Mouse (Mus musculus) regulatory T cell (primary cell): ENCODE data around the gene Stub1.

ENCODE experiments used
- in situ Hi-C: fragments of 300-600 bp; cut with MboI, MseI; formaldehyde crosslinking; loops from one replicate; pipeline ENCODE4 v1.15.1; 2025; ENCODE audit warnings: high pct_unique_total_duplicates

Gene Stub1

DNA sequence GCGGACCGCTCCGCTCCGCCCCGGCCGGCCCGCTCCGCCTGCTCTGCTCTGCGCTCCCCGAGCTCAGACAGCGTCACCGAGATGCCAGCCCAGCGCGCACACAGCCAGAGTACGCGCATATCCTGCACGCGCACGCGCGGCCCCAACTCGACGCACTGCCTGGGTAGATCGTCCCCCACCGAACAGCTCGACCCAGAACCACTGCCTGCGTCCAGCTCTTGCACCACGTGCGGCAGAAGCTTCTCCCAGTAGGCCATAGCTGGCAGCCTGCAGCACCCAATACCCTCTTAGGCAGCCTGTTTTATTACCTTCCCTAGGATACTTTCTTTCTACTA lies 3.8 kb upstream of the Stub1 start, which contains the start of gene Rhbdl1:
Gene Rhbdl1 (minus strand): TSS at position 220 of the 335 bp plus-strand sequence.
- in situ Hi-C loops = no loop called here

DNA sequence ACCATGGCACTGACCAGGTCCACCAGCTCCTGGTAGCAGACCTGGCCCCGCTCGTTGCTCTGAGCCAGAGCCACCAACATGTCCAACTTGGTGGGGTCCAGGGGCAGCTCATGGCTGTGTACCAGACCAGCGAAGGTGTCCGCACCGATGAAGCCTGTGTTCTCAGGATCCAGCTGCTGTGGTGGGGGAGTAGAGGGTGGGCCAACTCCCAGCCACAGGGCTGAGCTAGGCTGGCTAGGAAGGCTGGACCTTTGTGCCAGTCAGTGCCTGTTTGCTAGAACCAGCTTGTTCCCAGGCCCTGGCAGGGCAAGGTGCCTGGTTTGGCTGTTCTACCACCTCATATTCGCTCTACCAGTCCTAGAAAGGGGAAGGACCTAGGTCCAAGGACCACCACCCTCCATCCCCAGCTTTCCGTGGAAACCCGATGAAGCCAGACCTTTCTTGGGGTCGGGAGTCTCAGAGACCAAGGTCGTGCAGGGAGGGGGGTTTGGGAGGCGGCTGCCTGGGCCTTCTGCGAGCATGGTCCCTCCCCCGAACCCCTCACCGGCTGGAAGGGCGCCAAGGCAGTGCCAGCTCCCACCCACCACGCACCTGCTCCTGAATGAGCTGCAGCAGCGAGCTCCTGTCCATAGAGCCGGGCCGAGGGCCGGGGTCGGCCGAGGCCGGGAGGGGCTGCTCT lies 3.3 kb upstream of the Stub1 start:
- in situ Hi-C loops = no loop called here

DNA sequence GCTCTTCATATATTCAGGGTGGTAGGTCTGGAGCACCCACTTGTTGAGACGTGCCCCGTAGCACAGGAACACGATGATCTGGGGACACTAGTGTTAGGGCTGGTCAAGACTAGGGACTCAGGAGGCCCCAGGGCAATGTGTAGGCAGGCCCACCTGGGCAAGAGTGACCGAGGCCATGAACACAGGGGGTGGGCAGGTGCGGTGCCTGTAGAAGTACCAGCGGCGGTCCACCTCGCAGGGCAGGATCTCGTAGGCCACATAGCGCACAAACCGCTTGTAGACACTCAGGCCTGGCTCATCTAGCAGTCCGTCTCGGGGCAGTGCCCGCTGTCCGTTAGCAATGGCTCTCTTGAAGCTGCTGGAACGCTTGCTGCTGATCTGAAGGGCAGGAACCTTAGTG lies 2.6 kb upstream of the Stub1 start:
- in situ Hi-C loops = no loop called here

DNA sequence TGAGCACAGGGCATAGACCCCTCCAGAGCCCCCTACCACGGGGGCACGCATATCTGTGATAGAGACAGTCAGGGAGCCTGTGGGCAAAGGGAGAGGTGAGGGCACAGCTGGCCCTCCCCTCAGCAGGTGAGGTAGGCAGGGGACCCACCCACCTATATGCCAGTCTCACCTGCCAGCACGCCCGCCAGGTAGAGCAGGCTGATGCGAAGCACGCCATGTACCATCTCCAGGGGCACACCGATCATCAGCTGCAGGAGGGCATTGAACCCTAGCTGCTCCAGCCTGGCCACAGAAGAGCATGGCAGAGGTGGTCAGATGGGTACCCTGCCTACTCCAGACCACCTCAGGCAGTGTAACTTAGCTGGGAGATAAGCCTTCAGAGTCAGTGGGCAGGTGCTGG lies 2.1 kb upstream of the Stub1 start:
- in situ Hi-C loops = no loop called here

DNA sequence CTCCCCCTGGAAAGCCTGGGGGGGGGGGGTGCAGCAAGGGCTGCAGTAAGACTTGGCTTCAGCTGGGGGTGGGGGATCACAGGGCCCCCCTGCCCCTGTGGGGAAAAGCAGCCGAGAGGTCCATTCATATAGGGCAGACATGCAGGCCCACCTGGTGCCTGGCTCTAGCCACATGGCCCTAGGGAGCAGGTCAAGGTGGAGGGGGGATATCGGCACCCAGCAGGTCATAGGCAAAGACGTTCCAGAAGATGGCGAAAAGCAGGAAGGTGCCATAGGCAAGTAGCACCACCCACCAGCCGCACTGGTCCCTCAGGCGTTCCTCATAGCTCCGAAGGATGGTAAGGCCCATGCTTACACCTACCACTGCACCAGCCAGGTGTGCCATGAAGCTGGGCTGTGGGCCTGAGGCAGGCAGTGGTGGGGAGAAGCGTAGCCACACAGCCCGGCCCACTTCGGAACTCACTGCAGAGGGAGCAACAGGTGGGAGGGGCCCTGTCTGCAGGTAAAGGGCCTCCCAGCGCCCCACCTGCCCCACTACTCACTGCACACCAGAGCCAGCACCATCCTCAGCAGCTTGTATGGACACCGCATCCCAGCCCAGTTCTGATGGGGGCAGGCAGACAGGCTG lies 1.5 kb upstream of the Stub1 start:
- in situ Hi-C loops = no loop called here

DNA sequence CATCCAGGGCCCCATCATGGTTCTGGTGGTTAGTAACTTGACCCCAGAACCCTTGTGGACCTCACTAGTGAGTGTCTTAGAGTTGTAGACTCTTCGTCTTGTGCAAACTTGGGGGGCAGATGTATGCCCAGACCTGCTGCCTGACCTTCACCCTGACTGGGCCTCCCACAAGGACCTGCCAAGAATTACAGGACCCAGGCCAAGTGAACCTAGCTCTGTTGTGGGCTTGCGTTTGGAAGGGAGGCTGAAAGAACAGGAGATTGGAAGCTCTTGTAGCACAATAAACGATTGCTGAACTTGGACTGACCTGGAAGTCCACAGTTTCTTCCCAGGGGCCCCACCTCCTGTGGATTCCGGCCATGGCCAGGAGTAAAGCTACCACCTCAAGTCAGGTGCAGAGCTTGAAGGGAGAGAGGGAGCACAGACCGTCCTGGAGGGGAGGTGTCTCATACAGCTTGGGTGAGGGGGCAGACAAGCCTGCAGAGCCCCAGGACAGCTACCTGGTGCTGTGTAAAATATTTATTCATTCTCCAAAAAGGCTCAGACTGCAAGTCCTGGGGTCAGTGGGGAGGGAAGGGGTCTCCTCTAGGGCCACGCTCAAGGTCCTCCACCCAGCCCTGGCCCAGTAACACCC lies 874 bp upstream of the Stub1 start:
- in situ Hi-C loops = no loop called here

DNA sequence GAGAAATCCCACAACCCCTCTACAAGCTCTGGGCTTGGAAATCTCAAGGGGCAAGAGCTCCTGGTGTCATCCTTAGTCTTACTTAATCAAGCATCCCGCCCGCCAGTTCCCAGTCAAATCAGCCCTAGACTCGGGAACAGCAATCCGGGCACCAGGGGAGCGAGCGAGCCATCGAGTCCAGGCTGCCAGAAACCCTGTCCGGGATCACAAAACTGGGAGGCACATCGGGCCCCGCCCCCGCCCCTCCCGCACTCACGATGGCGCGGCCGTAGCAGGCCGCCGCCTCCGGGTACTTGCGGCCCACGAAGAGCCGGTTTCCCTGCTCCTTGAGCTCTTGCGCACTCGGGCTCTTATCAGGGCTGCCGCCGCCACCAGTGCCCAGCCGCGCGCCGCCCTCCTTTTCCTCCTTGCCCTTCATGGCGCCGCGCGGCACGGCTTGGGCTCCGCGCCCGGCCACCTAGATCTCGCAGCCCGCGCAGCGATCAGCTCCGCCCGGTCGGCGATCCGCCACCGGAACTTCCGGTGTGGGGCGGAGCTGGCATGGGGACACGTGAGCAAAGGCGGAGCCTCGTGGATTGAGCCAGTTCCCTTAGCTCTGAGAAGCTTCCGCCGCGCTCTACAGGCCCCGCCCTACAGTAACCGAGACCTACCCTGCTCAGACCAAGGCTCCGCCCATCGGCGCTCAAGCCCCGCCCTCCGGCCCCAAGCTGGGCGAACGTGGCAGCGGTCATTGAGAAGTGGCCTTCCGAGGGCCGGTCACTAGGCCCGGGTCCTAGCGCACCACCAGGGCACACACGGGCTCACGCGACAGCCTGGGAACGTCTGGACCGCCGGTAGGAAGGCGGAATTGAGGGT lies 541 bp downstream of the Stub1 start:
- in situ Hi-C loops = no loop called here

DNA sequence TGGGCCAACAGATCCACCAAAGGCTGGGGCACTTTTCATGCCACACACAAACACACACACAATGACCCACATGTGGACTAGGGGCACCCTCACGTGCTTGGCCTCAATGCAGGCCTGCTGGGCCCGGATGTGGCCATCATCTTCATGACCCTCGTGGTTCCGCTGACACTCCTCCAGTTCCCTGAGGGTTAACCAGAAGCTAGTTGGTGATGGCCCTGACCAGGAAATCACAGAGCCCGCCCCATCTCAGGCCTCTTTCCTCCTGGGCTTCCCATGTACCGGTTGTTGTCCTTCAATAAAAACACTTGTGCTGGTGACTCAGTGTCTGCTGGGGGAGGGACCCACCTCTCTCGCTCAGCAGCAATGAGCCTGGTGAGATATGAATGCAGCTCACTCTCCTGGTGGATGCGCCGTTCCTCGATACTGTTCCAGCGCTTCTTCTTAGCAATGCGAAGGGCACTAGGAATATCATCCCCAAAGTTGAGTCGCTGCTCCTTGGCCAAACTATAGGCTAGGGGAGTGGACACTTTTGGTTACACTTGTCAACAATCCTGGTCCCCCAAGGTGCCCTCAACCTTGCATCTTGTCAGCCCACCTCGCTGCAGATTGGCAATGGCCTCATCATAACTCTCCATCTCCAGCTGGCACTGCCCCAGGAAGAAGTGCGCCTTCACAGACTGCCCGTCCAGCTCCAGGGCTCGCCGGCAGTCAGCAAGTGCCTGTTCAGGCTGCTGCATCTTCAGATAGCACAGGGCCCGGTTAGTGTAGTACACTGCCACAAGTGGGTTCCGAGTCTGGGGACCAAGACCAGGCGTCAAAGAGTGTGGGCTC lies 1.5 kb downstream of the Stub1 start:
- in situ Hi-C loops = no loop called here

DNA sequence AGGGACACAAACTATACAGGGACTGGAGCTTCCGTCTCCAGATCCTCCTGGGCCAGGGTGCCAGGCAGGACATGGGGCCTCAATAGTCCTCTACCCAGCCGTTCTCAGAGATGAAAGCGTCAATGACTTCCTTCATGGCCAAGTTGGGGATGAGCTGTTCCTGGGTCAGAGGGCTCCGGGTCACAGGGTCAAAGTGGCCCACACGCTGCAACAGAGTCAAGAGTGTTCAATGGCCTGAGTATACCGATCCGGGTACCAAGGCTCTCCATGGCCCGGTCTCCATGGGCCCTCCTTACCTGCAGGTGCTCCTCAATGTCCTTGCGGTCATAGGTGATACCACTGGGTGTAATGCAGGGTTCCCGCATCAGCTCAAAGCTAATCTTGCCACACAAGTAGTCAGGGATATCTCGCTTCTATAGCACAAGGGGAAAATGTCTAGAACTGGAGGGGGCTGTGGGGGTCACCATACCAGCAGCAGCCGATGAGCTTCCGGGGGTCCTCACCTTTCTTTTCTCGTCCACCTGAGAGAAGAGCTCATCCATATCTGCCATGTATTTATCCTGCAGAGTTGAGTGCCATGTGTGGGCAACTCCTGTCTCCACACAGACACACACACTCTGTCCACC lies 2.3 kb downstream of the Stub1 start:
- in situ Hi-C loops = no loop called here

DNA sequence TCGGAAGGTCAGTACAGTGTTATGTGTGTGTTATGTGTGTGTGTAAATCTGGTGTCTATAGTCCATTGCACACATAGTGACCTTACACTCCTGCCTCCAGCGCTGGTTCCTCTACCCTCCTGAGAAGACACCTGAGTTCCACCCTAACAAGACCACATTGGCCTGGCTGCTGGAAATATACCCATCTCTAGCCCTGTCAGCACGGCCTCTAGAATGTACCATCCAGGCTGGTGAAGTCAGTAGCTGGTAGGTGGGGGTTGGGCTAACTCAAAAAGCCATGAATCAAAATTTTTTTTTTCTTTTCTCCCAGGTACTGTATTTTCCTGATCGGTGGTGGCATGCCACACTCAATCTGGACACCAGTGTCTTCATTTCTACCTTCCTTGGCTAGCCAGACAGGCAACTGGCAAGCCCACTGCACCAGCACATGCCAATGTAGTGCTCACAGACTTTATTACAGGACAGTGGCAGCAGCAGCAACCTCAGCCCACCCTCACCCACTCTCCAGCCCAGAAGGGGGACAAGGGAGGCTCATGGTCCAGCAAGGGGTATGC lies 2.9 kb downstream of the Stub1 start:
- in situ Hi-C loops = no loop called here

DNA sequence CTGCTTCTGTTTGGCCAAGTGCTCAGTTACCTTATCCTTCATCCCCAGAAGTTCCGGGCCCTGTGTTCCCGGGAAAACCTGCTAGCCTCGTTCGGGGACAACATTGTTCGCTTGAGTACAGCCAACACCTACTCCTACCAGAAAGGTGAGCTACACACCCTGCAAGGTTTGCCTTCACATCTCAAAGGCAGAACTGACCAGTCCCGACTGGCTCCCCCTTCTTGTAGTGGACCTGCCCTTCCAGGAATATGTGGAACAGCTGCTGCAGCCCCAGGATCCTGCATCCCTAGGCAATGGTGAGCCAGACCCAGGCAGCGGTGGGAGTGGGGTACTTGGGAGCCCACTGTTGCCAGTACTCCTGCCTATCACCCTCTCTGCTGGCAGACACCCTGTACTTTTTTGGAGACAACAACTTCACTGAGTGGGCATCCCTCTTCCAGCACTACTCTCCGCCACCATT lies 3.6 kb downstream of the Stub1 start:
- in situ Hi-C loops = no loop called here

DNA sequence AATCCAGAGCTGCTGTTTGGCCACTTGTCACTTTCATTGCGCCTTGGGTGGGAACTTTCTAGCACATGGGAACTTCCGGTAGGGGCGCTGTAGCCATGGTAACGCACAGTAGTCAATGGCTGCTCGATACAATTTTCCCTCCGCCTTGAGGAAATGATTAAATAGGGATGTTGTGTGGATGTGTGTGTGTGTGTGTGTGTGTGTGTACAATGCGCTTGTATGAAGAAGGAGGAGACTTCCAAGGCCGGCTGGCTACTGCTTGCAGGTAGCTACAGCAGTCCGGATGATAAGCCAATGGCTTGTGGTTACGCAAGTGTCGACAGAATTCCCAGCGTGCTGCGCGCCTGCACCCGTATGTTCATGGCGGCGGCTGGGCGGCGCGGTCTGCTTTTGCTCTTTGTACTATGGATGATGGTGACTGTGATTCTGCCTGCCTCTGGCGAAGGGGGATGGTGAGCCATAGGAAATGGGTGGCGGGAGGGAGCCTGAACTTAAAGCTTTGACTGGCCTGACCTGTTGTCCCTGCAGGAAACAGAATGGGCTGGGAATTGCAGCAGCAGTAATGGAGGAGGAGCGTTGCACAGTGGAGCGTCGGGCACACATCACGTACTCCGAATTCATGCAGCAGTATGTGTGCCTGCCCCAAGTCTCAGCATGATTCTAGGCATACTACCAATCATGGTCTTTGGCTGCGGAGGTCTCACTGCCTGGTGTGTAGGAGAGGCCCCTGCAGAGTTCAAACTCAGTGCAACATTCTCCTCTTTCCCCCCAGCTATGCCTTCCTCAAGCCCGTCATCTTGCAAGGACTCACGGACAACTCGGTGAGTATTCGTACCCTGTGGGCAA lies 4.3 kb downstream of the Stub1 start, which contains the start of gene Jmjd8:
Gene Jmjd8 (plus strand): TSS at position 156 of the 846 bp plus-strand sequence.
- in situ Hi-C loops = no loop called here

DNA sequence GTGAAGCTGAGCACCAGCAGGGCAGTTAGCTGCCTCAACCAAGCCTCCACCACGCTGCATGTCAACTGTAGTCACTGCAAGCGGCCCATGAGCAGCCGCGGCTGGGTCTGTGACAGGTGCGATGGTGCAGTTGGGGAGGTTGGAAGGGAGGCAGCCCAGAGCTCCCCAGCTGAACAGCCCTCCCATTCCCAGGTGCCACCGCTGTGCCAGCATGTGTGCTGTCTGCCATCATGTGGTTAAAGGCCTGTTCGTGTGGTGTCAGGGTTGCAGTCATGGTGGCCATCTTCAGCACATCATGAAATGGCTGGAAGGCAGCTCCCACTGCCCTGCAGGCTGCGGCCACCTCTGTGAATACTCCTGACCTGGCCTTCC lies 5.0 kb downstream of the Stub1 start:
- in situ Hi-C loops = no loop called here

DNA sequence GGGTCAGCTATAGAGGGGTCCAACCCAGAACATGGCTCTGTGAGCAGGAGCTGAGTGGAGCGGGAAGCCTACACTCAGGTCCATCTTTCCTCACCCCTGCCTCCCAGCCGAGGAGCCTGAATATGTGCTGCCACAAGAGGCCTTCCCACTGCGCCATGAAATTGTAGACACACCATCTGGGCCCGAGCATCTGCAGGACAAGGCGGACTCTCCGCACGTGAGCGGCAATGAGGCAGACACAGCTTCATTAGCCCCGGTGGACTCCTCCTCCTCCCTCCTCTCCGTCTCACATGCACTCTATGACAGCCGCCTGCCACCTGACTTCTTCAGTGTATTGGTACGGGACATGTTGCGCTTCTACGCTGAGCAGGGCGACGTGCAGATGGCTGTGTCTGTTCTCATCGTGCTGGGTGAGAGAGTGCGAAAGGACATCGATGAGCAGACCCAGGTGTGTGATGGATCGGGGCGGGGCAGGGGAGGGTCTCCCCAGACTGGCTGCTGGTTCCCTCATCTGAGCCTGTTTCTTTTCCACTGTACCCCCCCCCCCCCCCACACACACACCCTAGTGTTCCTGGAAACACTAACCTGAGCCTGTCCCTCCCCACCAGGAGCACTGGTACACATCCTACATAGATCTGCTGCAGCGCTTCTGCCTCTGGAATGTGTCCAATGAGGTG lies 5.5 kb downstream of the Stub1 start:
- in situ Hi-C loops = no loop called here

DNA sequence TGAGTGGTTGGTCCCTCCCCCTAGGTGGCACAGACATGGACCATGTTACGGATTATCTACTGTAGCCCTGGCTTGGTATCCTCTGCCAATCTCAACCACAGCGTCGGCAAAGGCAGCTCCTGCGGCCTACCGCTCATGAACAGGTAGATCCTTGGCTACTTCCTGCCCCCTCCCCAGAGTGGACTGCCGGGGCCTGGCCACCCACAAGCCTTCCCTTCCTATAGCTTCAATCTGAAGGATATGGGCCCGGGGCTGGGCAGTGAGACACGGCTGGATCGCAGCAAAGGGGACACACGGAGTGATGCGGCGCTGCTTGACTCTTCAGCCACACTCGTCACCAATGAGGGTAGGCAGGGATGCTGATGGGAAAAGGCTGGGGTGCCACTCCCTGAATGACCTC lies 6.2 kb downstream of the Stub1 start:
- in situ Hi-C loops = no loop called here

DNA sequence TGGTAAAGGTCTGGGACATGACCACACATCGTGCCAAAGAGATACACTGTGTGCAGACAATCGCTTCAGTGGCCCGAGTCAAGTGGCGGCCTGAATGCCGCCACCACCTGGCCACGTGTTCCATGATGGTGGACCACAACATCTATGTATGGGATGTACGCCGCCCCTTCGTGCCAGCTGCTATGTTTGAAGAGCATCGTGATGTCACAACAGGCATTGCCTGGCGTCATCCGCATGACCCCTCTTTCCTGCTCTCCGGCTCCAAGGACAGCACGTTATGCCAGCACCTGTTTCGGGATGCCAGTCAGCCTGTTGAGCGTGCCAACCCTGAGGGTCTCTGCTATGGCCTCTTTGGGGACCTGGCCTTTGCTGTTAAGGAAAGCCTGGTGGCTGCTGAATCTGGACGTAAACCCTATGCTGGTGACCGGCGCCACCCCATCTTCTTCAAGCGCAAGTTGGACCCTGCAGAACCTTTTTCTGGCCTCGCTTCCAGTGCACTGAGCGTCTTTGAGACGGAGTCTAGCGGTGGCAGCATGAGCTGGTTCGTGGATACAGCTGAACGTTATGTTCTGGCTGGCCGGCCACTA lies 7.1 kb downstream of the Stub1 start:
- in situ Hi-C loops = no loop called here

DNA sequence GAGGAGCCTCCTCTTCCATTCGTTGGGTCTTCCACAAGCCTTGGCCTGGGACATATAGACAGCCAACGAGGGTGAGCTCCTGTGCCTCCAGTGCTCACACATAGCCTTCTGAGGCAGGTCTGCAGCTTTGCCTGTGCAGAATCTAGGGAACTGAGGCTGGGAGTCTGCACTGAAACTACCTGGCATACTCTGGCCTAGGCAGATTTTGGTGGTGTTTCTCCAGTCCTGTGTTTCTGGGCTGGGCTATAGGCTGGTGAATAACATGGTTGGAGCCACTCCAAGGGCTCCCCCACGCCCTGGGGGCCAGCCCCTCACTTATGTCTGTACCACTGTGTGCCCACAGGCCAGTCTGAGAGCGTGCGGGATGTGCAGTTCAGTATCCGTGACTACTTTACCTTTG lies 7.9 kb downstream of the Stub1 start:
- in situ Hi-C loops = no loop called here

DNA sequence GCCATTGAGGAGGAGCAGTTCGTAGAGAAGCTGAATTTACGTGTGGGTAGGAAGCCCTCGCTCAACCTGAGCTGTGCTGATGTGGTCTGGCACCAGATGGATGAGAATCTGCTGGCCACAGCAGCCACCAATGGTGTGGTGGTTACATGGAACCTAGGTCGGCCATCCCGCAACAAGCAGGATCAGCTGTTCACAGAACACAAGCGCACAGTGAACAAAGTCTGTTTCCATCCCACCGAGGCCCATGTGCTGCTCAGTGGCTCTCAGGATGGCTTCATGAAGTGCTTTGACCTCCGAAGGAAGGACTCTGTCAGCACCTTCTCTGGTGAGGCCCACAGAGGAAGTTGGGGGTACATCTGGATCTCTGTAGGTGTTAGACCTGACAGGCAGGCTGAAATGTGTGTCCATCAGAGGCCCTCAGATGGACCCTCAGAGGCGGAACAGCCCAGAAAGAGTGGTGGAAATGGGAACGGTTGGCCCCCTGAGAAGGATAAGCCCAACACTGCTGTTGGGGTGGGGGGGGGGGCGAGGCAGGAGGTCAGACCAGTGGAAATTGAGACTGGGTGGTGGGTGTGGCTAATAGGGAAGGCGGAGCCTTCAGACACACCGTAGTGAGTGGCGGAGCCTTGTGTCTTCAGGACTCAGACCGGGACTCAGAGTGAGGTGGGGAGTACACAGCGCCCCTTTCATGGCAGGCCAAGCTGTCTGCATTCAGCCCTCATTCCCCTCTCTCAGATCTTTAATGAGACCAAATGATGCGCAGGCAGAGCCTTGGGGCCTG lies 8.7 kb downstream of the Stub1 start:
- in situ Hi-C loops = no loop called here
